Mouse (Mus musculus) naive thymus-derived CD4-positive, alpha-beta T cell, adult 2 months (primary cell): ENCODE data around the gene Nup210l.

Source experiments
- DNase-seq: peaks from one replicate; pipeline ENCODE4 v3.0.0-alpha.2; 2011; ENCODE audit warnings: low read depth

Nup210l gene

GRCm38 (mm10) chr3:90255784-90256353 is 151.9 kb downstream of the Nup210l start:
- no peak for DNase-seq

- DNase-seq = no peak
Observed at GRCm38 (mm10) chr3:90256731-90257530, 153.0 kb downstream of the Nup210l start.

- DNase-seq = no peak
Observed at GRCm38 (mm10) chr3:90258521-90258920, 154.6 kb downstream of the Nup210l start.
